Comparison of ENCODE assay signal across 8 mouse cellular contexts in the genomic region with DNA sequence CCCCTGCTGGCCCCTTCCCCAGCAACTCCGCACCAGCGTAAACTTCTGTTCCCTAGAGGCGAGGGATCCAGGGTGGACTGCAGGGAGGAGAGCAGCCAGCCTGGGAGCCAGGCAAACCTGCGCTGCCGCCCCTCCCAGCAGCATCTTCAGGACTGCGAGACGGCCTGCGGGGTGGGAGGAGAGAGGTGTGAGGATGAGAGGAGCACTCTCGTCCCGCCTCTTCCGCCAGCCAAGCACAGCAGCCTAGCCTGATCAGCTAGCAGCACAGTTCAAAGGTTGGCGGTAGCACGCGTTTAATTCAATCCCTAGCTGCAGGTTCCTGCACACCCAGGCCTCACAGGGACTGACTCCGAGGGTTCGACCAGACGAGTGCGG. TPM values are rescaled to one million over a fixed set of nuclear protein-coding genes. Genes with fewer than 3 reads are reported as not detected.
A peak's percentile ranks its signal among the peaks of the same experiment; 100 is the strongest.
DNase-seq lines count a peak whose midpoint lies in the region; ATAC-seq and TF ChIP-seq lines count a peak whose summit lies in the region.

No protein-coding gene starts in this region.

- TF ChIP-seq EP300 in stomach, postnatal 0 days (optimal IDR thresholded peaks at IDR 0.05): no peak

- ATAC-seq in intestine, embryonic 14.5 days (replicated peaks; ENCODE audit: low FRiP score, low TSS enrichment, low read depth): peak; percentile 80
- ATAC-seq in liver, embryonic 11.5 days (replicated peaks; ENCODE audit: low FRiP score): peak; percentile 86
- peak; percentile 62 for ATAC-seq in stomach, postnatal 0 days (ENCODE audit: low FRiP score, low TSS enrichment)

- H3K36me3 ChIP-seq in forebrain, embryonic 10.5 days (replicated peaks): peaks cover 39% of the 10 kb centered on the region
- H3K36me3 ChIP-seq in intestine, embryonic 14.5 days (ENCODE audit: control insufficient read depth, insufficient read depth, low read length): peaks cover 34% of the 10 kb centered on the region
- peaks cover 17% of the 10 kb centered on the region for H3K36me3 ChIP-seq in liver, embryonic 11.5 days (ENCODE audit: control insufficient read depth, insufficient read depth, low read length)
- H3K36me3 ChIP-seq in myocyte (ENCODE audit: control insufficient read depth, insufficient read depth): peaks cover 5% of the 10 kb centered on the region
- peaks cover 23% of the 10 kb centered on the region for H3K36me3 ChIP-seq in stomach, postnatal 0 days (ENCODE audit: control insufficient read depth, insufficient read depth, low read length)

- no peaks in the 10 kb centered on the region for H3K79me2 ChIP-seq in myocyte (ENCODE audit: control insufficient read depth, insufficient read depth)

- peaks cover 2% of the 10 kb centered on the region; the same call in 1 of the 2 replicates for H3K4me1 ChIP-seq in bone marrow, adult 2 months (ENCODE audit: control insufficient read depth, insufficient read depth, low read length)
- peaks cover 42% of the 10 kb centered on the region for H3K4me1 ChIP-seq in forebrain, embryonic 10.5 days
- H3K4me1 ChIP-seq in intestine, embryonic 14.5 days (replicated peaks; ENCODE audit: control insufficient read depth, insufficient read depth, low read length): peaks cover 23% of the 10 kb centered on the region
- peaks cover 40% of the 10 kb centered on the region for H3K4me1 ChIP-seq in liver, embryonic 11.5 days (replicated peaks; ENCODE audit: control insufficient read depth, insufficient read depth, low read length)
- 0 out of 2 replicates have a peak, but pooled peaks cover 3% of the 10 kb centered on the region for H3K4me1 ChIP-seq in stomach, postnatal 0 days (replicated peaks; ENCODE audit: control insufficient read depth, insufficient read depth)

- H3K9me3 ChIP-seq in forebrain, embryonic 10.5 days: no peaks in the 10 kb centered on the region
- H3K9me3 ChIP-seq in intestine, embryonic 14.5 days (ENCODE audit: control insufficient read depth, low read length): no peaks in the 10 kb centered on the region
- no peaks in the 10 kb centered on the region for H3K9me3 ChIP-seq in liver, embryonic 11.5 days (ENCODE audit: control insufficient read depth, low read length)
- H3K9me3 ChIP-seq in stomach, postnatal 0 days (ENCODE audit: control insufficient read depth, low read length): no peaks in the 10 kb centered on the region

- H3K4me3 ChIP-seq in bone marrow, adult 2 months (replicated peaks; ENCODE audit: control insufficient read depth, low read depth, low read length): peak overlapping the region; percentile 85
- H3K4me3 ChIP-seq in forebrain, embryonic 10.5 days: peak overlapping the region; percentile 70
- peak overlapping the region; percentile 68 for H3K4me3 ChIP-seq in intestine, embryonic 14.5 days (ENCODE audit: low read depth, low read length)
- peak overlapping the region; percentile 80 for H3K4me3 ChIP-seq in liver, embryonic 11.5 days (ENCODE audit: low read depth, low read length)
- peak overlapping the region; percentile 18 for H3K4me3 ChIP-seq in myocyte
- peak overlapping the region; percentile 71 for H3K4me3 ChIP-seq in stomach, postnatal 0 days (ENCODE audit: low read depth, low read length)

- peak overlapping the region; percentile 69 for H3K9ac ChIP-seq in intestine, embryonic 14.5 days (ENCODE audit: low read length)
- H3K9ac ChIP-seq in liver, embryonic 11.5 days (ENCODE audit: low read depth, low read length): peak overlapping the region; percentile 86
- peak overlapping the region; percentile 63 for H3K9ac ChIP-seq in stomach, postnatal 0 days (ENCODE audit: low read length)

- TF ChIP-seq POLR2A in bone marrow, adult 2 months (IDR thresholded peaks at IDR 0.05; ENCODE audit: borderline replicate concordance, control insufficient read depth, low read depth, low read length): peak; percentile 89
- TF ChIP-seq POLR2A in myocyte (IDR thresholded peaks at IDR 0.05; ENCODE audit: insufficient read length, low read depth): no peak

- peak; percentile 5; the same call in 1 of the 2 replicates for TF ChIP-seq CTCF in bone marrow, adult 2 months (IDR thresholded peaks at IDR 0.05; ENCODE audit: control insufficient read depth, insufficient read depth, low read length)
- no peak for TF ChIP-seq CTCF in stomach, postnatal 0 days (IDR thresholded peaks at IDR 0.05; ENCODE audit: low read depth)

- H3K27ac ChIP-seq in bone marrow, adult 2 months (ENCODE audit: control insufficient read depth, insufficient read depth, low read depth, low read length, poor library complexity): peak overlapping the region; percentile 85
- peak overlapping the region; percentile 87 for H3K27ac ChIP-seq in forebrain, embryonic 10.5 days
- peak overlapping the region; percentile 89 for H3K27ac ChIP-seq in intestine, embryonic 14.5 days (ENCODE audit: low read depth)
- H3K27ac ChIP-seq in liver, embryonic 11.5 days (ENCODE audit: low read depth, low read length): peak overlapping the region; percentile 96
- peak overlapping the region; percentile 96 for H3K27ac ChIP-seq in stomach, postnatal 0 days (replicated peaks)

- H3ac ChIP-seq in myocyte (ENCODE audit: control insufficient read depth, insufficient read length): no peak overlapping the region

- DNase-seq in layer of hippocampus, adult 18-20 months (ENCODE audit: low spot score in 2 of 2): peak; percentile 46 to 51
- DNase-seq in layer of hippocampus, postnatal 14 days (ENCODE audit: low spot score in 2 of 2): no peak
- DNase-seq in forebrain, embryonic 10.5 days (ENCODE audit: extremely low spot score, low spot score): peak; percentile 81
- DNase-seq in intestine, embryonic 14.5 days (ENCODE audit: low spot score): no peak
- no peak for DNase-seq in liver, embryonic 11.5 days (ENCODE audit: low spot score)
- DNase-seq in stomach, postnatal 0 days (ENCODE audit: low spot score): peak; percentile 81

- H3K27me3 ChIP-seq in forebrain, embryonic 10.5 days (ENCODE audit: poor library complexity, severe bottlenecking): peaks cover 44% of the 10 kb centered on the region
- H3K27me3 ChIP-seq in intestine, embryonic 14.5 days (replicated peaks; ENCODE audit: control insufficient read depth, insufficient read depth, low read length): no peaks in the 10 kb centered on the region
- no peaks in the 10 kb centered on the region for H3K27me3 ChIP-seq in liver, embryonic 11.5 days (replicated peaks; ENCODE audit: control insufficient read depth, insufficient read depth, low read length)
- H3K27me3 ChIP-seq in myocyte (ENCODE audit: control insufficient read depth, insufficient read depth, insufficient read length): no peaks in the 10 kb centered on the region
- no peaks in the 10 kb centered on the region for H3K27me3 ChIP-seq in stomach, postnatal 0 days (ENCODE audit: control insufficient read depth, insufficient read depth, low read length)

- H3K4me2 ChIP-seq in intestine, embryonic 14.5 days (ENCODE audit: low read length): peak overlapping the region; percentile 87
- H3K4me2 ChIP-seq in liver, embryonic 11.5 days: peak overlapping the region; percentile 76
- H3K4me2 ChIP-seq in myocyte (ENCODE audit: low read depth): peak overlapping the region; percentile 58
- H3K4me2 ChIP-seq in stomach, postnatal 0 days (replicated peaks; ENCODE audit: low read depth): peak overlapping the region; percentile 96

- whole genome bisulfite sequencing in bone marrow, adult 2 months: under 1% methylated on average over 18 of the region's 18 CpGs
- 0% methylated on average over 18 of the region's 18 CpGs for whole genome bisulfite sequencing in forebrain, embryonic 10.5 days
- WGBS in intestine, embryonic 14.5 days: 2% methylated on average over 18 of the region's 18 CpGs
- under 1% methylated on average over 18 of the region's 18 CpGs for WGBS in liver, embryonic 11.5 days
- under 1% methylated on average over 18 of the region's 18 CpGs for WGBS in stomach, postnatal 0 days

RNA-seq across cellular contexts. Expression of gene Inafm1, which starts 0.3 kb away (rescaled TPM):
- 10 to 100 TPM; 31.9 to 34.8 TPM for total RNA-seq in layer of hippocampus, adult 18-20 months (2021)
- 10 to 100 TPM; 28.1 to 31.2 TPM for total RNA-seq in layer of hippocampus, postnatal 14 days (2021)
- 19.8 and 23.6 TPM in 2 replicates for polyA plus RNA-seq in bone marrow, adult 2 months (2011; ENCODE audit: insufficient read depth, insufficient read length, low replicate concordance, missing spikeins)
- 5.6 and 6.3 TPM in 2 replicates for polyA plus RNA-seq in forebrain, embryonic 10.5 days (2016; fragmentation: Nextera tagmentation; extraction: Ambion mirVana)
- polyA plus RNA-seq in intestine, embryonic 14.5 days (2014; fragmentation: Nextera tagmentation; extraction: Ambion mirVana): 16.0 and 18.1 TPM in 2 replicates
- 9.3 and 10.6 TPM in 2 replicates for polyA plus RNA-seq in liver, embryonic 11.5 days (2014; fragmentation: Nextera tagmentation; extraction: Ambion mirVana)
- 12.1 TPM for polyA plus RNA-seq in myocyte (2012; fragmentation: generic; extraction: Trizol)
- polyA plus RNA-seq in stomach, postnatal 0 days (2015; fragmentation: Nextera tagmentation; extraction: Ambion mirVana): 28.0 and 29.1 TPM in 2 replicates

RNA-seq across cellular contexts. Expression of gene Ccdc9, which starts 12.8 kb away (rescaled TPM):
- 10 to 100 TPM; 72.4 to 80.2 TPM for total RNA-seq in layer of hippocampus, adult 18-20 months (2021)
- total RNA-seq in layer of hippocampus, postnatal 14 days (2021): 10 to 100 TPM; 84.3 to 84.5 TPM
- 108 and 194 TPM in 2 replicates for polyA plus RNA-seq in bone marrow, adult 2 months (2011; ENCODE audit: insufficient read depth, insufficient read length, low replicate concordance, missing spikeins)
- polyA plus RNA-seq in forebrain, embryonic 10.5 days (2016; fragmentation: Nextera tagmentation; extraction: Ambion mirVana): 28.7 and 34.8 TPM in 2 replicates
- 14.4 and 19.0 TPM in 2 replicates for polyA plus RNA-seq in intestine, embryonic 14.5 days (2014; fragmentation: Nextera tagmentation; extraction: Ambion mirVana)
- 21.7 and 25.3 TPM in 2 replicates for polyA plus RNA-seq in liver, embryonic 11.5 days (2014; fragmentation: Nextera tagmentation; extraction: Ambion mirVana)
- 48.4 TPM for polyA plus RNA-seq in myocyte (2012; fragmentation: generic; extraction: Trizol)
- 11.5 and 13.0 TPM in 2 replicates for polyA plus RNA-seq in stomach, postnatal 0 days (2015; fragmentation: Nextera tagmentation; extraction: Ambion mirVana)

RNA-seq across cellular contexts. Expression of gene C5ar1, which starts 14.4 kb away (rescaled TPM):
- 1 to 10 TPM; 1.2 to 1.6 TPM for total RNA-seq in layer of hippocampus, adult 18-20 months (2021)
- 1 to 10 TPM in 1 of 2 experiments, under 1 TPM in 1; 0.74 to 2.0 TPM for total RNA-seq in layer of hippocampus, postnatal 14 days (2021)
- polyA plus RNA-seq in bone marrow, adult 2 months (2011; ENCODE audit: insufficient read depth, insufficient read length, low replicate concordance, missing spikeins): 9.0 and 17.2 TPM in 2 replicates
- 0.50 and 0.80 TPM in 2 replicates for polyA plus RNA-seq in forebrain, embryonic 10.5 days (2016; fragmentation: Nextera tagmentation; extraction: Ambion mirVana)
- polyA plus RNA-seq in intestine, embryonic 14.5 days (2014; fragmentation: Nextera tagmentation; extraction: Ambion mirVana): 1.8 and 2.3 TPM in 2 replicates
- polyA plus RNA-seq in liver, embryonic 11.5 days (2014; fragmentation: Nextera tagmentation; extraction: Ambion mirVana): 2.8 and 3.4 TPM in 2 replicates
- not detected for polyA plus RNA-seq in myocyte (2012; fragmentation: generic; extraction: Trizol)
- polyA plus RNA-seq in stomach, postnatal 0 days (2015; fragmentation: Nextera tagmentation; extraction: Ambion mirVana): 1.9 and 2.0 TPM in 2 replicates

RNA-seq across cellular contexts. Expression of gene C5ar2, which starts 29.8 kb away (rescaled TPM):
- under 1 TPM; 0.56 to 0.67 TPM for total RNA-seq in layer of hippocampus, adult 18-20 months (2021)
- total RNA-seq in layer of hippocampus, postnatal 14 days (2021): under 1 TPM; 0.48 to 0.55 TPM
- 4.2 TPM in 2 replicates for polyA plus RNA-seq in bone marrow, adult 2 months (2011; ENCODE audit: insufficient read depth, insufficient read length, low replicate concordance, missing spikeins)
- 0.09 TPM in 2 replicates for polyA plus RNA-seq in forebrain, embryonic 10.5 days (2016; fragmentation: Nextera tagmentation; extraction: Ambion mirVana)
- polyA plus RNA-seq in intestine, embryonic 14.5 days (2014; fragmentation: Nextera tagmentation; extraction: Ambion mirVana): 0.09 TPM in 1 of 2 replicates, not detected in the other
- polyA plus RNA-seq in liver, embryonic 11.5 days (2014; fragmentation: Nextera tagmentation; extraction: Ambion mirVana): 1.3 and 1.8 TPM in 2 replicates
- polyA plus RNA-seq in myocyte (2012; fragmentation: generic; extraction: Trizol): not detected
- 0.24 TPM in 2 replicates for polyA plus RNA-seq in stomach, postnatal 0 days (2015; fragmentation: Nextera tagmentation; extraction: Ambion mirVana)

RNA-seq across cellular contexts. Expression of gene Bbc3, which starts 34.4 kb away (rescaled TPM):
- total RNA-seq in layer of hippocampus, adult 18-20 months (2021): 10 to 100 TPM in 1 of 2 experiments, 1 to 10 TPM in 1; 8.2 to 12.4 TPM
- 10 to 100 TPM; 16.6 to 20.4 TPM for total RNA-seq in layer of hippocampus, postnatal 14 days (2021)
- 4.4 and 9.2 TPM in 2 replicates for polyA plus RNA-seq in bone marrow, adult 2 months (2011; ENCODE audit: insufficient read depth, insufficient read length, low replicate concordance, missing spikeins)
- 16.4 and 18.8 TPM in 2 replicates for polyA plus RNA-seq in forebrain, embryonic 10.5 days (2016; fragmentation: Nextera tagmentation; extraction: Ambion mirVana)
- polyA plus RNA-seq in intestine, embryonic 14.5 days (2014; fragmentation: Nextera tagmentation; extraction: Ambion mirVana): 4.1 and 4.9 TPM in 2 replicates
- polyA plus RNA-seq in liver, embryonic 11.5 days (2014; fragmentation: Nextera tagmentation; extraction: Ambion mirVana): 4.7 and 6.4 TPM in 2 replicates
- 34.6 TPM for polyA plus RNA-seq in myocyte (2012; fragmentation: generic; extraction: Trizol)
- 3.7 and 5.0 TPM in 2 replicates for polyA plus RNA-seq in stomach, postnatal 0 days (2015; fragmentation: Nextera tagmentation; extraction: Ambion mirVana)

Comparison
In these comparisons a context has a peak if more than half of its experiments do, and no peak if none do; other contexts are left out.
1. DNase-seq: peak in layer of hippocampus, adult 18-20 months (2 of 2), forebrain, embryonic 10.5 days (single experiment) and stomach, postnatal 0 days (single experiment); none in layer of hippocampus, postnatal 14 days (0 of 2), intestine, embryonic 14.5 days (single experiment) and liver, embryonic 11.5 days (single experiment).
2. H3K4me3 ChIP-seq: peak in every context shown above with its lines; median percentile 85 in bone marrow, adult 2 months; 80 in liver, embryonic 11.5 days; 71 in stomach, postnatal 0 days; 70 in forebrain, embryonic 10.5 days; 68 in intestine, embryonic 14.5 days; 18 in myocyte.
3. Peak in every context shown above with its lines, with median percentiles within 50 percentile points of each other: H3K27ac ChIP-seq, ATAC-seq, H3K4me2 ChIP-seq and H3K9ac ChIP-seq.